Mouse (Mus musculus): ENCODE data around the gene Rnf187. TPM values are rescaled to one million over a fixed set of nuclear protein-coding genes. Genes with fewer than 3 reads are reported as not detected.

Gene Rnf187
- total and polyA plus RNA-seq, 3 experiments, result 185 to 195 (median 188) TPM

DNA sequence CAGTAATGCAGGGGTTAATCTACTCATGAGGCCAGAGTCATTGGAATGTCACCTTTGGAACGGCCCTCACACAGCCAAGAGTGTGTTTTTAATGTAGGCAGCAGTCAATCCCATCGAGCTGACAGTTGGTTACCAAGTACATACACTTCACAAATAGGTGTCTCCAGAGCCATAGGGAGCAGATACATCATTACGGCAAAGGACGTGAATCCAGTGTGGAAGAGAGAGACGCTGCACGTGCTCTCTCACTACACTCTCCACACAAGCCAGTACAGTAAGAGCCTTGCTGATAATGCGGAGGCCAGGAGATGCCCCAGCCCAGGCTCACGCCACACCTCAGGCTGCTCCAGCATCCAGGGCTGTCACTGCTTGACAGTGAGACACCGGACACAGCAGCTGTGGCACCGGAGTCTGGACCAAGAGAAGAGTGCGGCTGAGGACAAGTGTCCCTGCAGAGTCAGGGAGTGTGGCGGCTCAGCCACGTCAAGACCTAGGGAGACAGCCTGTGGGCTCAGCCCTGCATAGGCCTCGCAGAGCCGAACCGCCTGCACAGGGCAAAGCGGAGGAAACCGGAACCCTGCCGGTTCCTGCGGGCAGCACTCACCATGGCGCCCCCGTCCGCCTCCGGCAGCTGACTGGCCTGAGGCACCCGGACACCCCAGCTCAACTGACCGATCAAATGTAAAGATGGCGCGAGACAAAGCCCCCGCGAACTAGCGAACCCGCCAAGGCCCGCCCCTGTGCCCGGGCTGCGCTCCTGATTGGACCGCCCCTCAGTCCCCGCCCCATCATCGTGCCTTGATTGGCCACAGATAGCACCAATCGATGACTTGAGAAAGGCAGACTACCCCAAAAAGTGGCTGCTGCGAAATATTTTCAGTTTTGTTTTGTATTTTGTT, 35.0 kb downstream of the Rnf187 start, which contains the start of gene Zfp39:
Gene Zfp39, minus strand, starts transcription at position 715 of the 899 bp plus-strand sequence.
- peak within 1 kb of the TSS; percentile 16 for H3K27ac ChIP-seq (ENCODE audit: insufficient read depth, low read depth)
- peak within 1 kb of the TSS; percentile 62 to 91 (median 82) for H3K4me3 ChIP-seq (replicated peaks in 1 of 3; ENCODE audit: low read depth in 2 of 3, low read length in 2 of 3, poor library complexity in 1 of 3)
- peak within 1 kb of the TSS; percentile 49 for H3K4me2 ChIP-seq (ENCODE audit: insufficient read depth, low read depth, poor library complexity, severe bottlenecking)
- H3K9me3 ChIP-seq (replicated peaks; ENCODE audit: low read length), result no peaks in the 10 kb centered on the region
- H3K4me1 ChIP-seq (ENCODE audit: control insufficient read depth in 1 of 2, insufficient read depth in 2 of 2), result peaks cover 9 to 32% of the 10 kb centered on the region in 2 experiments
- dilution Hi-C loops (cut with MboI; ENCODE audit: extremely low pct_ligation_motif_present, extremely low pct_unique_long_range_greater_than_20kb, low sequenced_read_pairs), result no loop called here
- H3K27me3 ChIP-seq (replicated peaks), result peaks cover 5% of the 10 kb centered on the region
- H3K9ac ChIP-seq (ENCODE audit: insufficient read depth, low read depth), result peak within 1 kb of the TSS; percentile 85
- H3K79me2 ChIP-seq (replicated peaks; ENCODE audit: control insufficient read depth, extremely low read depth, insufficient read depth, poor library complexity, severe bottlenecking), result peaks cover 4% of the 10 kb centered on the region; the same call in 1 of the 2 replicates
- H3K36me3 ChIP-seq (replicated peaks in 1 of 2; ENCODE audit: control insufficient read depth in 1 of 2, insufficient read depth in 1 of 2, low read length in 1 of 2), result peaks cover 17 to 32% of the 10 kb centered on the region in 2 experiments
- in situ Hi-C loops (cut with MboI; ENCODE audit: low pct_ligation_motif_present, low pct_unique_long_range_greater_than_20kb, low sequenced_read_pairs), result no loop called here
- peak; percentile 95 for DNase-seq (ENCODE audit: extremely low read depth)
- TF ChIP-seq ELF1 (IDR thresholded peaks at IDR 0.05; ENCODE audit: low read depth, low read length), result peak; percentile 43; the same call in 1 of the 2 replicates
- TF ChIP-seq CHD2 (IDR thresholded peaks at IDR 0.05; ENCODE audit: low read length), result peak; percentile 92
- TF ChIP-seq JUND (conservative IDR thresholded peaks at IDR 0.05; ENCODE audit: low read depth, low read length), result no peak
- no peak for TF ChIP-seq USF1 (IDR thresholded peaks at IDR 0.05; ENCODE audit: low read depth, low read length)
- TF ChIP-seq MXI1 (IDR thresholded peaks at IDR 0.05; ENCODE audit: low read depth, low read length), result 0 out of 2 replicates have a peak, but pooled peaks have one; percentile 40
- no peak for TF ChIP-seq CHD1 (IDR thresholded peaks at IDR 0.05; ENCODE audit: low read depth, low read length)
- no peak; the same call in 1 of the 2 replicates for TF ChIP-seq RCOR1 (conservative IDR thresholded peaks at IDR 0.05; ENCODE audit: low read depth, low read length)
- TF ChIP-seq MEF2A (IDR thresholded peaks at IDR 0.05; ENCODE audit: borderline replicate concordance, low read depth, low read length), result 0 out of 2 replicates have a peak, but pooled peaks have one; percentile 30
- TF ChIP-seq MAFK (IDR thresholded peaks at IDR 0.05; ENCODE audit: insufficient replicate concordance, low read length), result no peak; the same call in 1 of the 2 replicates
- peak; percentile 79 for TF ChIP-seq NELFE (IDR thresholded peaks at IDR 0.05; ENCODE audit: low read depth, low read length)
- 0 out of 2 replicates have a peak, but pooled peaks have one; percentile 53 for TF ChIP-seq IRF4 (IDR thresholded peaks at IDR 0.05; ENCODE audit: low read depth, low read length)
- peak; percentile 79 for TF ChIP-seq TBP (conservative IDR thresholded peaks at IDR 0.05; ENCODE audit: low read depth, low read length)
- TF ChIP-seq MAX (IDR thresholded peaks at IDR 0.05; ENCODE audit: low read length), result peak; percentile 68
- 0 out of 2 replicates have a peak, but pooled peaks have one; percentile 22 for TF ChIP-seq KAT2A (IDR thresholded peaks at IDR 0.05; ENCODE audit: insufficient replicate concordance, low read length)
- TF ChIP-seq SMC3 (IDR thresholded peaks at IDR 0.05; ENCODE audit: low read depth, low read length), result no peak
- peak; percentile 85 for TF ChIP-seq ZMIZ1 (IDR thresholded peaks at IDR 0.05; ENCODE audit: low read depth, low read length)
- TF ChIP-seq TCF12 (IDR thresholded peaks at IDR 0.05; ENCODE audit: low read depth, low read length), result peak; percentile 78
- no peak for TF ChIP-seq ZC3H11A (IDR thresholded peaks at IDR 0.05; ENCODE audit: low read depth, low read length)
- peak; percentile 82; the same call in 1 of the 2 replicates for TF ChIP-seq POLR2AphosphoS2 (IDR thresholded peaks at IDR 0.05; ENCODE audit: low read depth, low read length)
- TF ChIP-seq GABPA (IDR thresholded peaks at IDR 0.05; ENCODE audit: insufficient replicate concordance, low read depth, low read length), result no peak
- TF ChIP-seq SIN3A (IDR thresholded peaks at IDR 0.05; ENCODE audit: low read length), result no peak; the same call in 1 of the 2 replicates
- no peak for TF ChIP-seq CTCF (conservative IDR thresholded peaks at IDR 0.05 in 1 of 2, IDR thresholded peaks at IDR 0.05 in 1 of 2; ENCODE audit: low read depth in 2 of 2, low read length in 2 of 2)
- no peak for TF ChIP-seq ZNF384 (IDR thresholded peaks at IDR 0.05; ENCODE audit: low read depth, low read length)
- no peak for TF ChIP-seq EP300 (IDR thresholded peaks at IDR 0.05; ENCODE audit: low read length)
- TF ChIP-seq POLR2A (IDR thresholded peaks at IDR 0.05; ENCODE audit: low read depth, low read length), result peak; percentile 96
- peak; percentile 78 for TF ChIP-seq MAZ (IDR thresholded peaks at IDR 0.05; ENCODE audit: low read depth, low read length)
- no peak for TF ChIP-seq ZKSCAN1 (IDR thresholded peaks at IDR 0.05; ENCODE audit: borderline replicate concordance, low read depth, low read length)
- TF ChIP-seq MYC (IDR thresholded peaks at IDR 0.05; ENCODE audit: low read depth, low read length), result 0 out of 2 replicates have a peak, but pooled peaks have one; percentile 79
- TF ChIP-seq BHLHE40 (IDR thresholded peaks at IDR 0.05; ENCODE audit: low read depth, low read length), result peak; percentile 65
- no peak for TF ChIP-seq ETS1 (conservative IDR thresholded peaks at IDR 0.05; ENCODE audit: low read depth, low read length)
- no peak for TF ChIP-seq PAX5 (IDR thresholded peaks at IDR 0.05; ENCODE audit: low read length)
- no peak for TF ChIP-seq USF2 (conservative IDR thresholded peaks at IDR 0.05; ENCODE audit: low read depth, low read length)
- no peak for TF ChIP-seq JUN (IDR thresholded peaks at IDR 0.05; ENCODE audit: insufficient read depth, low read depth, low read length)
- no peak for TF ChIP-seq UBTF (IDR thresholded peaks at IDR 0.05; ENCODE audit: low read depth, low read length)
- TF ChIP-seq HCFC1 (IDR thresholded peaks at IDR 0.05; ENCODE audit: low read depth, low read length), result no peak; the same call in 1 of the 2 replicates
- no peak for TF ChIP-seq RAD21 (IDR thresholded peaks at IDR 0.05; ENCODE audit: low read depth, low read length)
- peak; percentile 43 for TF ChIP-seq NRF1 (IDR thresholded peaks at IDR 0.05; ENCODE audit: low read depth, low read length)
